Mouse (Mus musculus) left cerebral cortex, postnatal 25 days (tissue): ENCODE measurements around the gene Sorcs1. TPM values are rescaled to one million over a fixed set of nuclear protein-coding genes. Genes with fewer than 3 reads are reported as not detected.

Source experiments
- DNase-seq, 2 experiments: peaks; one replicate each; pipeline ENCODE4 v3.0.0; 2022; ENCODE audit warnings: low spot score in 2 of 2, mixed read lengths in 1 of 2
- intact Hi-C: fragments of 180-260 bp; cut with DNase I; formaldehyde crosslinking; loops from one replicate; pipeline ENCODE4 v1.15.1; 2025
- total RNA-seq, 2 experiments: library from RNA; stranded (reverse); gene quantifications; 2 replicates each; pipeline ENCODE4 v1.2.3; 2021

Sorcs1 gene
- total RNA-seq, 2 experiments from 2014 or later: 40.0 to 44.5 TPM

GRCm38 (mm10) chr19:50457275-50457892 is 221.1 kb downstream of the Sorcs1 start:
- intact Hi-C loops: no loop called here
- DNase-seq: no peak

GRCm38 (mm10) chr19:50441099-50441498 is 237.3 kb downstream of the Sorcs1 start:
- intact Hi-C loops: no loop called here
- no peak for DNase-seq

- intact Hi-C loops: no loop called here
- DNase-seq: no peak
Measured at GRCm38 (mm10) chr19:50440246-50440910, 238.1 kb downstream of the Sorcs1 start.

GRCm38 (mm10) chr19:50439464-50439881 is 239.0 kb downstream of the Sorcs1 start:
- intact Hi-C loops: no loop called here
- no peak for DNase-seq

- no peak for DNase-seq
- intact Hi-C loops: no loop called here
Measured at GRCm38 (mm10) chr19:50422928-50423327, 255.5 kb downstream of the Sorcs1 start.

- intact Hi-C loops: loop anchor here (5.0 kb wide), 1 partner anchor 258 kb away; the partner anchor contains the start of gene Sorcs1
- DNase-seq: peak; percentile 39 to 84
Measured at GRCm38 (mm10) chr19:50418962-50419720, 259.3 kb downstream of the Sorcs1 start.

GRCm38 (mm10) chr19:50410561-50410960 is 267.9 kb downstream of the Sorcs1 start:
- intact Hi-C loops: no loop called here
- DNase-seq: no peak

GRCm38 (mm10) chr19:50398341-50398740 is 280.1 kb downstream of the Sorcs1 start:
- intact Hi-C loops: no loop called here
- no peak for DNase-seq

- DNase-seq: no peak
- intact Hi-C loops: no loop called here
Measured at GRCm38 (mm10) chr19:50395731-50396130, 282.7 kb downstream of the Sorcs1 start.

- intact Hi-C loops: no loop called here
- DNase-seq: no peak
Measured at GRCm38 (mm10) chr19:50394101-50394500, 284.3 kb downstream of the Sorcs1 start.

- intact Hi-C loops: no loop called here
- no peak for DNase-seq
Measured at GRCm38 (mm10) chr19:50389925-50390552, 288.4 kb downstream of the Sorcs1 start.

- intact Hi-C loops: no loop called here
Measured at GRCm38 (mm10) chr19:50378901-50379300, 299.5 kb downstream of the Sorcs1 start.

GRCm38 (mm10) chr19:50374751-50375150 is 303.7 kb downstream of the Sorcs1 start:
- intact Hi-C loops: no loop called here
- DNase-seq: peak; percentile 22 to 36

More at GRCm38 (mm10) chr19:50378901-50379300, 299.5 kb downstream of the Sorcs1 start:
- no peak for DNase-seq

- no peak for DNase-seq
- intact Hi-C loops: no loop called here
Measured at GRCm38 (mm10) chr19:50366446-50366845, 312.0 kb downstream of the Sorcs1 start.

- DNase-seq: no peak
- intact Hi-C loops: loop anchor here (5.0 kb wide), 1 partner anchor 314 kb away; the partner anchor contains the start of gene Sorcs1
Measured at GRCm38 (mm10) chr19:50362655-50363500, 315.6 kb downstream of the Sorcs1 start.

GRCm38 (mm10) chr19:50358561-50358960 is 319.9 kb downstream of the Sorcs1 start:
- no peak for DNase-seq
- intact Hi-C loops: no loop called here

GRCm38 (mm10) chr19:50339211-50339610 is 339.2 kb downstream of the Sorcs1 start:
- intact Hi-C loops: no loop called here
- DNase-seq: no peak

- intact Hi-C loops: no loop called here
- no peak for DNase-seq
Measured at GRCm38 (mm10) chr19:50336751-50337150, 341.7 kb downstream of the Sorcs1 start.

- DNase-seq: no peak
- intact Hi-C loops: no loop called here
Measured at GRCm38 (mm10) chr19:50331136-50331535, 347.3 kb downstream of the Sorcs1 start.
